Mouse (Mus musculus): ENCODE measurements around the gene Agk. TPM values are rescaled to one million over a fixed set of nuclear protein-coding genes. Genes with fewer than 3 reads are reported as not detected.

Agk gene
- polyA plus RNA-seq, 1 experiment from 2014 or later, result 50.1 TPM

- Histone ChIP-seq H3K36me3 (replicated peaks; ENCODE audit: control insufficient read depth, insufficient read depth, low read depth, low read length) (no peaks in the 10 kb centered on the region), H3K9ac (replicated peaks; ENCODE audit: low read length) (no peak overlapping the region), H3K27me3 (ENCODE audit: control insufficient read depth, insufficient read depth, low read length) (no peaks in the 10 kb centered on the region), H3K4me3 (ENCODE audit: low read depth, low read length) (no peak overlapping the region), H3K4me1 (ENCODE audit: control insufficient read depth, insufficient read depth, low read length) (no peaks in the 10 kb centered on the region), H3K27ac (replicated peaks; ENCODE audit: low read depth, low read length) (no peak overlapping the region), H3K9me3 (replicated peaks; ENCODE audit: control insufficient read depth, low read length) (no peaks in the 10 kb centered on the region), H3K4me2 (ENCODE audit: low read depth, low read length) (no peak overlapping the region)
- DNase-seq (ENCODE audit: low spot score), result no peak
- WGBS, result 70% methylated on average over 3 of the region's 3 CpGs
- no peak for ATAC-seq (replicated peaks; ENCODE audit: insufficient number of reproducible peaks, low FRiP score, low TSS enrichment, low read depth)
These were observed 60.7 kb downstream of the Agk start for GRCm38 (mm10) chr6:40385682-40386081.

- H3K27me3 ChIP-seq (ENCODE audit: control insufficient read depth, insufficient read depth, low read length), result no peaks in the 10 kb centered on the region
These were observed 63.7 kb downstream of the Agk start for GRCm38 (mm10) chr6:40388660-40389059.

GRCm38 (mm10) chr6:40390975-40391374, 66.0 kb downstream of the Agk start:
- no peak overlapping the region for H3K4me2 ChIP-seq (ENCODE audit: low read depth, low read length)
- DNase-seq (ENCODE audit: low spot score), result no peak
- no peaks in the 10 kb centered on the region for H3K9me3 ChIP-seq (replicated peaks; ENCODE audit: control insufficient read depth, low read length)
- no peaks in the 10 kb centered on the region for H3K27me3 ChIP-seq (ENCODE audit: control insufficient read depth, insufficient read depth, low read length)
- WGBS, result 83% methylated on average over 1 of the region's 1 CpGs
- no peak overlapping the region for H3K27ac ChIP-seq (replicated peaks; ENCODE audit: low read depth, low read length)
- no peak overlapping the region for H3K4me3 ChIP-seq (ENCODE audit: low read depth, low read length)
- no peaks in the 10 kb centered on the region for H3K36me3 ChIP-seq (replicated peaks; ENCODE audit: control insufficient read depth, insufficient read depth, low read depth, low read length)
- no peaks in the 10 kb centered on the region for H3K4me1 ChIP-seq (ENCODE audit: control insufficient read depth, insufficient read depth, low read length)
- no peak for ATAC-seq (replicated peaks; ENCODE audit: insufficient number of reproducible peaks, low FRiP score, low TSS enrichment, low read depth)
- no peak overlapping the region for H3K9ac ChIP-seq (replicated peaks; ENCODE audit: low read length)

More at GRCm38 (mm10) chr6:40388660-40389059, 63.7 kb downstream of the Agk start:
- H3K4me3 ChIP-seq (ENCODE audit: low read depth, low read length), result no peak overlapping the region
- H3K4me1 ChIP-seq (ENCODE audit: control insufficient read depth, insufficient read depth, low read length), result no peaks in the 10 kb centered on the region
- no peak overlapping the region for H3K9ac ChIP-seq (replicated peaks; ENCODE audit: low read length)
- 83% methylated on average over 4 of the region's 4 CpGs for WGBS
- H3K36me3 ChIP-seq (replicated peaks; ENCODE audit: control insufficient read depth, insufficient read depth, low read depth, low read length), result no peaks in the 10 kb centered on the region
- no peak for DNase-seq (ENCODE audit: low spot score)
- no peaks in the 10 kb centered on the region for H3K9me3 ChIP-seq (replicated peaks; ENCODE audit: control insufficient read depth, low read length)
- H3K27ac ChIP-seq (replicated peaks; ENCODE audit: low read depth, low read length), result no peak overlapping the region
- ATAC-seq (replicated peaks; ENCODE audit: insufficient number of reproducible peaks, low FRiP score, low TSS enrichment, low read depth), result no peak
- no peak overlapping the region for H3K4me2 ChIP-seq (ENCODE audit: low read depth, low read length)

GRCm38 (mm10) chr6:40393213-40393612, 68.2 kb downstream of the Agk start:
- WGBS, result 39% methylated on average over 3 of the region's 3 CpGs
- Histone ChIP-seq H3K9ac (replicated peaks; ENCODE audit: low read length) (no peak overlapping the region), H3K4me1 (ENCODE audit: control insufficient read depth, insufficient read depth, low read length) (no peaks in the 10 kb centered on the region), H3K4me2 (ENCODE audit: low read depth, low read length) (no peak overlapping the region), H3K9me3 (replicated peaks; ENCODE audit: control insufficient read depth, low read length) (no peaks in the 10 kb centered on the region), H3K27me3 (ENCODE audit: control insufficient read depth, insufficient read depth, low read length) (no peaks in the 10 kb centered on the region), H3K36me3 (replicated peaks; ENCODE audit: control insufficient read depth, insufficient read depth, low read depth, low read length) (no peaks in the 10 kb centered on the region), H3K4me3 (ENCODE audit: low read depth, low read length) (no peak overlapping the region), H3K27ac (replicated peaks; ENCODE audit: low read depth, low read length) (no peak overlapping the region)
- ATAC-seq (replicated peaks; ENCODE audit: insufficient number of reproducible peaks, low FRiP score, low TSS enrichment, low read depth) (peak; percentile 90), DNase-seq (ENCODE audit: low spot score) (peak; percentile 74)

GRCm38 (mm10) chr6:40402031-40402430, 77.1 kb downstream of the Agk start:
- Histone ChIP-seq H3K27ac (replicated peaks; ENCODE audit: low read depth, low read length) (no peak overlapping the region), H3K4me1 (ENCODE audit: control insufficient read depth, insufficient read depth, low read length) (no peaks in the 10 kb centered on the region), H3K9ac (replicated peaks; ENCODE audit: low read length) (no peak overlapping the region), H3K27me3 (ENCODE audit: control insufficient read depth, insufficient read depth, low read length) (no peaks in the 10 kb centered on the region), H3K4me3 (ENCODE audit: low read depth, low read length) (no peak overlapping the region), H3K4me2 (ENCODE audit: low read depth, low read length) (no peak overlapping the region), H3K36me3 (replicated peaks; ENCODE audit: control insufficient read depth, insufficient read depth, low read depth, low read length) (no peaks in the 10 kb centered on the region; the same call in none of the 2 replicates), H3K9me3 (replicated peaks; ENCODE audit: control insufficient read depth, low read length) (no peaks in the 10 kb centered on the region)
- DNase-seq (ENCODE audit: low spot score), result no peak
- no peak for ATAC-seq (replicated peaks; ENCODE audit: insufficient number of reproducible peaks, low FRiP score, low TSS enrichment, low read depth)
- WGBS, result 89% methylated on average over 2 of the region's 2 CpGs

GRCm38 (mm10) chr6:40403640-40404285, 78.8 kb downstream of the Agk start:
- Histone ChIP-seq H3K4me2 (ENCODE audit: low read depth, low read length) (no peak overlapping the region), H3K27me3 (ENCODE audit: control insufficient read depth, insufficient read depth, low read length) (no peaks in the 10 kb centered on the region), H3K36me3 (replicated peaks; ENCODE audit: control insufficient read depth, insufficient read depth, low read depth, low read length) (no peaks in the 10 kb centered on the region; the same call in none of the 2 replicates), H3K9ac (replicated peaks; ENCODE audit: low read length) (no peak overlapping the region), H3K4me1 (ENCODE audit: control insufficient read depth, insufficient read depth, low read length) (no peaks in the 10 kb centered on the region), H3K27ac (replicated peaks; ENCODE audit: low read depth, low read length) (no peak overlapping the region), H3K4me3 (ENCODE audit: low read depth, low read length) (no peak overlapping the region), H3K9me3 (replicated peaks; ENCODE audit: control insufficient read depth, low read length) (no peaks in the 10 kb centered on the region)
- DNase-seq (ENCODE audit: low spot score), result no peak
- WGBS, result 90% methylated on average over 4 of the region's 4 CpGs
- ATAC-seq (replicated peaks; ENCODE audit: insufficient number of reproducible peaks, low FRiP score, low TSS enrichment, low read depth), result no peak

GRCm38 (mm10) chr6:40411085-40411484, 86.1 kb downstream of the Agk start:
- Histone ChIP-seq H3K4me2 (ENCODE audit: low read depth, low read length) (no peak overlapping the region), H3K4me1 (ENCODE audit: control insufficient read depth, insufficient read depth, low read length) (no peaks in the 10 kb centered on the region), H3K4me3 (ENCODE audit: low read depth, low read length) (no peak overlapping the region), H3K9me3 (replicated peaks; ENCODE audit: control insufficient read depth, low read length) (no peaks in the 10 kb centered on the region), H3K27ac (replicated peaks; ENCODE audit: low read depth, low read length) (no peak overlapping the region), H3K9ac (replicated peaks; ENCODE audit: low read length) (no peak overlapping the region), H3K36me3 (replicated peaks; ENCODE audit: control insufficient read depth, insufficient read depth, low read depth, low read length) (no peaks in the 10 kb centered on the region), H3K27me3 (ENCODE audit: control insufficient read depth, insufficient read depth, low read length) (no peaks in the 10 kb centered on the region)
- DNase-seq (ENCODE audit: low spot score) (no peak), ATAC-seq (replicated peaks; ENCODE audit: insufficient number of reproducible peaks, low FRiP score, low TSS enrichment, low read depth) (no peak)
- WGBS, result 92% methylated on average over 3 of the region's 3 CpGs

GRCm38 (mm10) chr6:40413046-40413445, 88.1 kb downstream of the Agk start:
- ATAC-seq (replicated peaks; ENCODE audit: insufficient number of reproducible peaks, low FRiP score, low TSS enrichment, low read depth), result no peak
- WGBS, result 87% methylated on average over 5 of the region's 5 CpGs

More at GRCm38 (mm10) chr6:40413046-40413445, 88.1 kb downstream of the Agk start:
- Histone ChIP-seq H3K27me3 (ENCODE audit: control insufficient read depth, insufficient read depth, low read length) (no peaks in the 10 kb centered on the region), H3K4me3 (ENCODE audit: low read depth, low read length) (no peak overlapping the region), H3K9ac (replicated peaks; ENCODE audit: low read length) (no peak overlapping the region), H3K4me2 (ENCODE audit: low read depth, low read length) (no peak overlapping the region), H3K4me1 (ENCODE audit: control insufficient read depth, insufficient read depth, low read length) (no peaks in the 10 kb centered on the region), H3K9me3 (replicated peaks; ENCODE audit: control insufficient read depth, low read length) (no peaks in the 10 kb centered on the region), H3K36me3 (replicated peaks; ENCODE audit: control insufficient read depth, insufficient read depth, low read depth, low read length) (no peaks in the 10 kb centered on the region), H3K27ac (replicated peaks; ENCODE audit: low read depth, low read length) (no peak overlapping the region)
- DNase-seq (ENCODE audit: low spot score), result no peak

All from embryonic facial prominence, embryonic 11.5 days (tissue).